Mouse (Mus musculus) liver, embryonic 14.5 days (tissue): ENCODE results near the gene Clstn2.

Source experiments
- CTCF ChIP-seq: IDR thresholded peaks from 2 replicates; pipeline ENCODE4 v1.5.1; 2016; ENCODE audit warnings: antibody characterized with exemption, low read depth, control low read depth
- EP300 ChIP-seq: IDR thresholded peaks from 2 replicates; pipeline ENCODE4 v1.6.1; 2016; ENCODE audit warnings: antibody characterized with exemption, low read depth

DNA sequence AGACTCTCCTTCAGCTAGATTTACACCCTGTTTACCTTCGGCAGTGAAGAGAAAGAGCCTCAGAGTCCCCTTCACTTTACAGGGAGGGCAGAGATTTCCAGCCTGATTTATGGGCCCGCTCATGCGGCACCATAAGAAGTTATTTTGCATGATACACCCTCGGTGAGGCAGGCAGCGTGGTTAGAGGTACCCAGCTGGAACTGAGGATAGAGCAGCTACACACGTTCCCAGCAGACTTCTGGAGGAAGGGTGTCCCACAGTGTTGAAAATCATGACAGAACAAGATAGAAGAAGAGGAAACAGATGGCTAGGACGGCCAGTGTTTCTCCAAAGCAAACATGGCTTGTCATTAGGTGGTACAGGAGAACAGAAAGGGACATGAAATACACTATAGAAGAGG lies 390.6 kb downstream of the Clstn2 start:
- no peak for TF ChIP-seq CTCF
- no peak for TF ChIP-seq EP300
